Comparison of ENCODE assay signal across 11 mouse cellular contexts in the genomic region with DNA sequence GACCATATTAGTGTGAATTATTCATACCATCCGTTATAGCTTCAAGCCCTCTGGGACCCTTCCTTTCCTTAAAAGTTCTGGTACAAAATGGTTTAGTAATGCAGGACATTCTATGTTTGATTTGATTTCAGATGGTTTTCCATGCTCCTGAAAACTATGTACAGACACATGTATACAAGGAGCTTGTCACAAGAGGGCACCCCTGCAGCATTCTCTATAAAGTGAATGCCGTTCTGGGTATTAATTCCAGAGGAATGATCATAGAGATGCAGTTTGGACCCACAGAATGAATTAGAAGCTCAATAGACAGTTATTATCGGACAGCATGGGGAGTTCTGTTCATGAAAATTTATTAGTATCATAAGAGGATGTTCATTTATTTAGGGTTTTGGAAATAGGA. TPM values are rescaled to one million over a fixed set of nuclear protein-coding genes. Genes with fewer than 3 reads are reported as not detected.
DNase-seq lines count a peak whose midpoint lies in the region; ATAC-seq and TF ChIP-seq lines count a peak whose summit lies in the region.
"Had no signal": no experiment of that assay in that cellular context is flagged by ENCODE, and none has a peak within 500 bp of the region (broad histone marks: within the 10 kb centered on the region; RNA-seq: fewer than 3 reads in every experiment).

No protein-coding gene starts in this region.

- dilution Hi-C loops in CH12.LX (cut with MboI; ENCODE audit: extremely low pct_ligation_motif_present, extremely low pct_unique_long_range_greater_than_20kb, low sequenced_read_pairs) = no loop called here

- in situ Hi-C loops in CH12.LX (cut with MboI; ENCODE audit: low pct_ligation_motif_present, low pct_unique_long_range_greater_than_20kb, low sequenced_read_pairs) = loop anchor here (10.0 kb wide), 1 partner anchor 301 kb away; no protein-coding TSS in a partner anchor

- DNase-seq in heart, postnatal 4 days = peak; percentile 20
- no peak for DNase-seq in heart, postnatal 14 days
- DNase-seq in limb, embryonic 14.5 days (ENCODE audit: low spot score) = peak; percentile 55
- no peak for DNase-seq in limb, embryonic 10.5 days (ENCODE audit: low spot score)
- DNase-seq in CH12.LX (ENCODE audit: extremely low read depth) (no peak), adipocyte (ENCODE audit: low spot score) (peak; percentile 59)
- no peak for DNase-seq in urinary bladder, postnatal 4 days (ENCODE audit: low spot score in 2 of 2)

- peaks cover 17% of the 10 kb centered on the region for H3K79me2 ChIP-seq in CH12.LX (replicated peaks; ENCODE audit: control insufficient read depth, extremely low read depth, insufficient read depth, poor library complexity, severe bottlenecking)

- WGBS in limb, embryonic 14.5 days = 33% methylated on average over 3 of the region's 3 CpGs
- 48% methylated on average over 3 of the region's 3 CpGs for WGBS in limb, embryonic 10.5 days

- intact Hi-C loops in heart, postnatal 14 days (cut with DNase I) = loop anchor here (10.0 kb wide), 1 partner anchor 141 kb away; no protein-coding TSS in a partner anchor

- no peak overlapping the region for H3K27ac ChIP-seq in limb, embryonic 14.5 days (replicated peaks; ENCODE audit: low read depth, low read length)
- no peak overlapping the region for H3K27ac ChIP-seq in limb, embryonic 10.5 days
- H3K27ac ChIP-seq in CH12.LX (ENCODE audit: insufficient read depth, low read depth) = no peak overlapping the region
- H3K27ac ChIP-seq: hindbrain, embryonic 12.5 days had no signal

- TF ChIP-seq POLR2A in limb, embryonic 14.5 days (IDR thresholded peaks at IDR 0.05; ENCODE audit: borderline replicate concordance, extremely low read depth, insufficient read depth, insufficient read length) = no peak
- TF ChIP-seq POLR2A in CH12.LX (IDR thresholded peaks at IDR 0.05; ENCODE audit: low read depth, low read length) = no peak

- ATAC-seq in limb, embryonic 14.5 days (ENCODE audit: low FRiP score, low read depth) = no peak

- H3K4me1 ChIP-seq in limb, embryonic 14.5 days (ENCODE audit: control insufficient read depth, insufficient read depth, low read length) = peaks cover 15% of the 10 kb centered on the region
- peaks cover 20% of the 10 kb centered on the region for H3K4me1 ChIP-seq in limb, embryonic 10.5 days
- peaks cover 7 to 14% of the 10 kb centered on the region in 2 experiments for H3K4me1 ChIP-seq in CH12.LX (ENCODE audit: control insufficient read depth in 1 of 2, insufficient read depth in 2 of 2)

- H3K4me2 ChIP-seq in limb, embryonic 14.5 days (replicated peaks; ENCODE audit: low read depth, low read length, severe bottlenecking) = no peak overlapping the region
- H3K4me2 ChIP-seq in CH12.LX (ENCODE audit: insufficient read depth, low read depth, poor library complexity, severe bottlenecking) = no peak overlapping the region
- H3K4me2 ChIP-seq: hindbrain, embryonic 12.5 days had no signal

- no peak overlapping the region for H3K9ac ChIP-seq in limb, embryonic 14.5 days (ENCODE audit: low read depth, low read length, severe bottlenecking)
- H3K9ac ChIP-seq in CH12.LX (ENCODE audit: insufficient read depth, low read depth) = no peak overlapping the region
- H3K9ac ChIP-seq: hindbrain, embryonic 12.5 days had no signal

- TF ChIP-seq CTCF in CH12.LX (conservative IDR thresholded peaks at IDR 0.05 in 1 of 2, IDR thresholded peaks at IDR 0.05 in 1 of 2; ENCODE audit: low read depth in 2 of 2, low read length in 2 of 2) = peak in 1 of 2 experiments; percentile 69; a peak in 2 of 4 replicates

- H3K4me3 ChIP-seq in limb, embryonic 14.5 days (replicated peaks; ENCODE audit: low read length) = no peak overlapping the region
- H3K4me3 ChIP-seq in limb, embryonic 10.5 days = no peak overlapping the region
- H3K4me3 ChIP-seq in CH12.LX (replicated peaks in 1 of 3; ENCODE audit: low read depth in 2 of 3, low read length in 2 of 3, poor library complexity in 1 of 3) = no peak overlapping the region
- H3K4me3 ChIP-seq: hindbrain, embryonic 12.5 days had no signal

- TF ChIP-seq EP300 in CH12.LX (IDR thresholded peaks at IDR 0.05; ENCODE audit: low read length) = no peak

- H3K9me3 ChIP-seq in limb, embryonic 14.5 days (ENCODE audit: control insufficient read depth, low read length) = no peaks in the 10 kb centered on the region
- H3K9me3 ChIP-seq in limb, embryonic 10.5 days (replicated peaks) = no peaks in the 10 kb centered on the region
- no peaks in the 10 kb centered on the region for H3K9me3 ChIP-seq in CH12.LX (replicated peaks; ENCODE audit: low read length)
- H3K9me3 ChIP-seq: hindbrain, embryonic 12.5 days had no signal

- peak; percentile 62 for TF ChIP-seq RAD21 in CH12.LX (IDR thresholded peaks at IDR 0.05; ENCODE audit: low read depth, low read length)

- no peaks in the 10 kb centered on the region for H3K36me3 ChIP-seq in limb, embryonic 14.5 days (ENCODE audit: control insufficient read depth, insufficient read depth, low read length)
- no peaks in the 10 kb centered on the region for H3K36me3 ChIP-seq in limb, embryonic 10.5 days
- H3K36me3 ChIP-seq in CH12.LX (replicated peaks in 1 of 2; ENCODE audit: control insufficient read depth in 1 of 2, insufficient read depth in 1 of 2, low read length in 1 of 2) = peaks cover 0 to 1% of the 10 kb centered on the region in 2 experiments
- H3K36me3 ChIP-seq: hindbrain, embryonic 12.5 days had no signal

- no peaks in the 10 kb centered on the region for H3K27me3 ChIP-seq in limb, embryonic 14.5 days (ENCODE audit: control insufficient read depth, insufficient read depth, low read length)
- no peaks in the 10 kb centered on the region for H3K27me3 ChIP-seq in limb, embryonic 10.5 days (ENCODE audit: low read depth, poor library complexity, severe bottlenecking)
- no peaks in the 10 kb centered on the region for H3K27me3 ChIP-seq in CH12.LX (replicated peaks)
- H3K27me3 ChIP-seq: hindbrain, embryonic 12.5 days had no signal

TF ChIP-seq in CH12.LX, 34 proteins besides CTCF, POLR2A, EP300 and RAD21:
- TF ChIP-seq POLR2AphosphoS2 (IDR thresholded peaks at IDR 0.05; ENCODE audit: low read depth, low read length) (no peak), SMC3 (IDR thresholded peaks at IDR 0.05; ENCODE audit: low read depth, low read length) (peak; percentile 47)

RNA-seq across cellular contexts. Expression of a gene that starts 2.3 kb away (rescaled TPM):
- 1 to 10 TPM; 4.8 to 5.8 TPM for total RNA-seq in heart, postnatal 4 days (2021)
- 1 to 10 TPM; 6.9 to 7.8 TPM for total RNA-seq in heart, postnatal 14 days (2021)
- 8.2 TPM in 2 replicates for polyA plus RNA-seq in limb, embryonic 14.5 days (2012; rRNA removed)
- polyA plus RNA-seq in limb, embryonic 14.5 days (2014; fragmentation: Nextera tagmentation; extraction: Ambion mirVana) = 10.1 and 12.4 TPM in 2 replicates
- 5.2 and 9.1 TPM in 2 replicates for polyA plus RNA-seq in limb, embryonic 10.5 days (2016; fragmentation: Nextera tagmentation; extraction: Ambion mirVana)
- total RNA-seq in CH12.LX (2012; rRNA removed) (7.5 TPM in 2 replicates), CH12.LX (2014; rRNA removed) (9.3 and 9.7 TPM in 2 replicates)
- 5.0 and 5.2 TPM in 2 replicates for polyA plus RNA-seq in CH12.LX (2012; ENCODE audit: insufficient read length, low read depth)

RNA-seq across cellular contexts. Expression of a gene that starts 35.2 kb away (rescaled TPM):
- not detected for total RNA-seq in heart, postnatal 4 days (2021)
- under 1 TPM; 0.17 to 0.22 TPM for total RNA-seq in heart, postnatal 14 days (2021)
- 0.05 and 0.15 TPM in 2 replicates for polyA plus RNA-seq in limb, embryonic 14.5 days (2012; rRNA removed)
- polyA plus RNA-seq in limb, embryonic 14.5 days (2014; fragmentation: Nextera tagmentation; extraction: Ambion mirVana) = not detected in 2 replicates
- 0.13 and 0.15 TPM in 2 replicates for polyA plus RNA-seq in limb, embryonic 10.5 days (2016; fragmentation: Nextera tagmentation; extraction: Ambion mirVana)
- 0.04 TPM in 1 of 2 replicates, not detected in the other for total RNA-seq in CH12.LX (2012; rRNA removed)
- 0.15 TPM in 2 replicates for total RNA-seq in CH12.LX (2014; rRNA removed)
- polyA plus RNA-seq in CH12.LX (2012; ENCODE audit: insufficient read length, low read depth) = not detected in 2 replicates
- polyA plus RNA-seq: gonadal fat pad, adult 2 months; neural tube, embryonic 11.5 days; small intestine, adult 2 months had no signal

Comparison
In these comparisons a context has a peak if more than half of its experiments do, and no peak if none do; other contexts are left out.
1. DNase-seq: peak in heart, postnatal 4 days (single experiment), limb, embryonic 14.5 days (single experiment) and adipocyte (single experiment); none in heart, postnatal 14 days (0 of 2), limb, embryonic 10.5 days (single experiment), CH12.LX (single experiment) and urinary bladder, postnatal 4 days (0 of 2).